ENCODE assay signal across 21 mouse cellular contexts in genomic region chr6:95712081-95712480, GRCm38 (mm10).
"Had no signal": no experiment of that assay in that cellular context is flagged by ENCODE, and none has a peak within 500 bp of the region (broad histone marks: within the 10 kb centered on the region; RNA-seq: fewer than 3 reads in every experiment).

No protein-coding gene starts in this region.

- H3K9ac ChIP-seq: forebrain, postnatal 0 days; heart, embryonic 13.5 days; heart, embryonic 15.5 days; hindbrain, embryonic 13.5 days; hindbrain, embryonic 15.5 days; limb, embryonic 12.5 days; liver, embryonic 13.5 days; liver, embryonic 15.5 days; liver, postnatal 0 days had no signal

- H3K27ac ChIP-seq: hindbrain, embryonic 13.5 days; hindbrain, embryonic 15.5 days; hindbrain, postnatal 0 days; left cerebral cortex, adult 2 months; limb, embryonic 12.5 days; liver, embryonic 13.5 days; liver, embryonic 15.5 days had no signal

- H3K9me3 ChIP-seq: heart, embryonic 13.5 days; heart, embryonic 15.5 days; hindbrain, embryonic 13.5 days; hindbrain, embryonic 15.5 days; limb, embryonic 10.5 days; limb, embryonic 12.5 days; liver, embryonic 13.5 days; liver, embryonic 15.5 days had no signal

- H3K36me3 ChIP-seq: heart, embryonic 15.5 days; hindbrain, embryonic 13.5 days; hindbrain, embryonic 15.5 days; limb, embryonic 10.5 days; limb, embryonic 12.5 days; liver, embryonic 13.5 days; liver, embryonic 15.5 days had no signal

- ATAC-seq: forebrain, postnatal 0 days; hindbrain, postnatal 0 days; intestine, embryonic 16.5 days; liver, postnatal 0 days had no signal

- DNase-seq: forebrain, postnatal 0 days; gastrocnemius, postnatal 14 days; gastrocnemius, postnatal 36 days; heart, adult 18-20 months; heart, postnatal 14 days; heart, postnatal 36 days; layer of hippocampus, adult 9-11 months; liver; liver, embryonic 13.5 days; liver, postnatal 0 days had no signal

- H3K27me3 ChIP-seq: heart, embryonic 13.5 days; heart, embryonic 15.5 days; hindbrain, embryonic 13.5 days; hindbrain, embryonic 15.5 days; limb, embryonic 12.5 days; liver, embryonic 13.5 days; liver, embryonic 15.5 days had no signal

- H3K4me3 ChIP-seq: heart, embryonic 13.5 days; heart, embryonic 15.5 days; hindbrain, embryonic 13.5 days; hindbrain, embryonic 15.5 days; left cerebral cortex, adult 2 months; limb, embryonic 10.5 days; limb, embryonic 12.5 days; liver, embryonic 13.5 days; liver, embryonic 15.5 days had no signal

- H3K4me2 ChIP-seq: heart, embryonic 11.5 days; heart, embryonic 13.5 days; heart, embryonic 15.5 days; hindbrain, embryonic 13.5 days; hindbrain, embryonic 15.5 days; limb, embryonic 12.5 days; liver, embryonic 13.5 days; liver, embryonic 15.5 days had no signal
